Mouse (Mus musculus) kidney, adult 8-10 months (tissue): ENCODE results near the gene Klhdc2.

Source experiments
- DNase-seq, 2 experiments: peaks; one replicate each; pipeline ENCODE4 v3.0.0; 2022

Gene Klhdc2

GRCm38 (mm10) chr12:69304051-69304450, 7.6 kb downstream of the Klhdc2 start:
- no peak for DNase-seq

GRCm38 (mm10) chr12:69306333-69306732, 9.9 kb downstream of the Klhdc2 start:
- no peak for DNase-seq

GRCm38 (mm10) chr12:69309659-69310058, 13.2 kb downstream of the Klhdc2 start:
- no peak for DNase-seq

- no peak for DNase-seq
Observed at GRCm38 (mm10) chr12:69318431-69318830, 21.9 kb downstream of the Klhdc2 start.

- no peak for DNase-seq
Observed at GRCm38 (mm10) chr12:69331187-69331586, 34.7 kb downstream of the Klhdc2 start.

GRCm38 (mm10) chr12:69332147-69332546, 35.7 kb downstream of the Klhdc2 start:
- no peak for DNase-seq

GRCm38 (mm10) chr12:69333547-69333946, 37.1 kb downstream of the Klhdc2 start:
- peak; percentile 9 to 30 for DNase-seq

- no peak for DNase-seq
Observed at GRCm38 (mm10) chr12:69349928-69350327, 53.4 kb downstream of the Klhdc2 start.

- DNase-seq = no peak
Observed at GRCm38 (mm10) chr12:69351685-69352084, 55.2 kb downstream of the Klhdc2 start.

- peak; percentile 88 to 93 for DNase-seq
Observed at GRCm38 (mm10) chr12:69356546-69357299, 60.2 kb downstream of the Klhdc2 start, which contains the start of gene Nemf. Gene Nemf, minus strand, starts transcription at chr12:69357165.

- no peak for DNase-seq
Observed at GRCm38 (mm10) chr12:69357300-69357646, 60.8 kb downstream of the Klhdc2 start.
